Mouse (Mus musculus) embryonic facial prominence, embryonic 14.5 days (tissue): ENCODE data around the gene Trib3. TPM values are rescaled to one million over a fixed set of nuclear protein-coding genes. Genes with fewer than 3 reads are reported as not detected.
A peak's percentile ranks its signal among the peaks of the same experiment; 100 is the strongest.
"Not testable (repeated sequence)": the region's sequence is repeated elsewhere in the genome, so short reads cannot be mapped to it uniquely, and the experiment has no call there.

Source experiments
- ATAC-seq: fragments of 200-750 bp; cut with Nextera tagmentation; 2 replicates; pipeline ENCODE4 v1.8.0; 2017; ENCODE audit warnings: low read depth, moderate number of reproducible peaks, moderate TSS enrichment
- DNase-seq: peaks from one replicate; pipeline ENCODE4 v3.0.0-alpha.2; 2015; ENCODE audit warnings: low spot score
- H3K27ac ChIP-seq: fragments of 300-500 bp; sonication (generic); replicated peaks from 2 replicates; pipeline ENCODE4 v1.5.1; 2014; ENCODE audit warnings: low read depth, mild to moderate bottlenecking, low read length, moderate library complexity
- H3K27me3 ChIP-seq: fragments of 300-500 bp; sonication (generic); replicated peaks from 2 replicates; pipeline ENCODE4 v1.6.1; 2014; ENCODE audit warnings: low read length; ENCODE audit not compliant: control insufficient read depth, insufficient read depth
- H3K36me3 ChIP-seq: fragments of 300-500 bp; sonication (generic); 2 replicates; pipeline ENCODE4 v1.6.1; 2014; ENCODE audit warnings: low read length, mixed read lengths; ENCODE audit not compliant: control insufficient read depth, insufficient read depth
- H3K4me1 ChIP-seq: fragments of 300-500 bp; sonication (generic); 2 replicates; pipeline ENCODE4 v1.6.1; 2014; ENCODE audit warnings: antibody characterized with exemption, low read length; ENCODE audit not compliant: control insufficient read depth, insufficient read depth
- H3K4me2 ChIP-seq: fragments of 300-500 bp; sonication (generic); 2 replicates; pipeline ENCODE4 v1.6.1; 2014; ENCODE audit warnings: low read depth, mild to moderate bottlenecking, low read length, moderate library complexity, mixed read lengths
- H3K4me3 ChIP-seq: fragments of 300-500 bp; sonication (generic); 2 replicates; pipeline ENCODE4 v1.5.1; 2014; ENCODE audit warnings: low read depth, mild to moderate bottlenecking, low read length
- H3K9ac ChIP-seq: fragments of 300-500 bp; sonication (generic); 2 replicates; pipeline ENCODE4 v1.6.1; 2014; ENCODE audit warnings: low read depth, mild to moderate bottlenecking, low read length, moderate library complexity, mixed read lengths
- H3K9me3 ChIP-seq: fragments of 300-500 bp; sonication (generic); 2 replicates; pipeline ENCODE4 v1.6.1; 2016; ENCODE audit warnings: low read length; ENCODE audit not compliant: control insufficient read depth
- WGBS: fragments of 180-500 bp; shearing (Covaris S2); extraction: QIAGEN DNeasy Blood & Tissue Kit; methylation state at CpG from one replicate; pipeline ENCODE4 v1.1.7; 2014; 5-methylcytosine and 5-hydroxymethylcytosine counted together
- polyA plus RNA-seq: library from polyadenylated mRNA; unstranded; fragments of >200 nt; fragmentation: Nextera tagmentation; extraction: Ambion mirVana; gene quantifications from 2 replicates; pipeline ENCODE4 v1.2.1, GENCODE M21; 2014

Gene Trib3
- polyA plus RNA-seq, 1 experiment from 2014 or later = 3.0 TPM

DNA sequence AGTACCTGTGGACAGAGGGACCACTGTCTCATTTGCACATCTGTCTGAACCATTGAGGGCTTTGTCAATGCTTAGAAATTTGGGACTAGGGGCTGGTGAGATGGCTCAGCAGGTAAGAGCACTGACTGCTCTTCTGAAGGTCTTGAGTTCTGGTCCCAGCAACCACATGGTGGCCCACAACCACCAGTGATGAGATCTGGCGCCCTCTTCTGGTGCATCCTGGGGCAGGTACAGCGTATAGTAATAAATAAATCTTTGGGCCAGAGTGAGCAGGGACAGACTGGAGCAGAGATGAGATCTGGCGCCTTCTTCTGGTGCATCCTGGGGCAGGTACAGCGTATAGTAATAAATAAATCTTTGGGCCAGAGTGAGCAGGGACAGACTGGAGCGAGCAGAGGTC, 15.1 kb upstream of the Trib3 start:
- DNase-seq, H3K4me3 ChIP-seq, H3K4me1 ChIP-seq, H3K36me3 ChIP-seq, ATAC-seq, H3K9me3 ChIP-seq, H3K4me2 ChIP-seq, H3K27ac ChIP-seq, H3K27me3 ChIP-seq, H3K9ac ChIP-seq: not testable (repeated sequence)
- WGBS = 70% methylated on average over 5 of the region's 5 CpGs

DNA sequence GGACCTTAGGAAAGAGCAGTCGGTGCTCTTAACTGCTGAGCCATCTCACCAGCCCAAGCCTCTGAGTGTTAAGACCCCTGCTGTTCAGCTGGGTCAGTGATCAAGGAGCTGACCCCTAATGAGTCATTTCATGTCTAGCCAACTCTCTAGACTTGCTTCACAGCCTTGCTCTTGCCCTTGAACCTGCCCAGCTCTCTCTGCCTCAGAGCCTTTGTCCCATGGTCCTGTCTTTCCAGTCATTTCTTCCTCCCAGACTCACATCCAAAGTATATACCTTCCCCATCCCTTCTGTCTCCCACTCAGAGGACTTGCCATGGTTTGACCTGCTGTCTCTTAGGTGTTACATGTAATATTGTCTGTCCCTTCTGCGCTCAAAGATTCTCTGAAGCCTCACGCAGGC, 13.4 kb upstream of the Trib3 start:
- no peak for ATAC-seq
- no peaks in the 10 kb centered on the region for H3K9me3 ChIP-seq
- no peak overlapping the region for H3K4me2 ChIP-seq
- DNase-seq = no peak
- WGBS = 86% methylated on average over 3 of the region's 3 CpGs
- no peaks in the 10 kb centered on the region for H3K27me3 ChIP-seq
- no peak overlapping the region for H3K27ac ChIP-seq
- no peaks in the 10 kb centered on the region for H3K36me3 ChIP-seq
- H3K4me1 ChIP-seq = no peaks in the 10 kb centered on the region
- no peak overlapping the region for H3K4me3 ChIP-seq
- no peak overlapping the region for H3K9ac ChIP-seq

DNA sequence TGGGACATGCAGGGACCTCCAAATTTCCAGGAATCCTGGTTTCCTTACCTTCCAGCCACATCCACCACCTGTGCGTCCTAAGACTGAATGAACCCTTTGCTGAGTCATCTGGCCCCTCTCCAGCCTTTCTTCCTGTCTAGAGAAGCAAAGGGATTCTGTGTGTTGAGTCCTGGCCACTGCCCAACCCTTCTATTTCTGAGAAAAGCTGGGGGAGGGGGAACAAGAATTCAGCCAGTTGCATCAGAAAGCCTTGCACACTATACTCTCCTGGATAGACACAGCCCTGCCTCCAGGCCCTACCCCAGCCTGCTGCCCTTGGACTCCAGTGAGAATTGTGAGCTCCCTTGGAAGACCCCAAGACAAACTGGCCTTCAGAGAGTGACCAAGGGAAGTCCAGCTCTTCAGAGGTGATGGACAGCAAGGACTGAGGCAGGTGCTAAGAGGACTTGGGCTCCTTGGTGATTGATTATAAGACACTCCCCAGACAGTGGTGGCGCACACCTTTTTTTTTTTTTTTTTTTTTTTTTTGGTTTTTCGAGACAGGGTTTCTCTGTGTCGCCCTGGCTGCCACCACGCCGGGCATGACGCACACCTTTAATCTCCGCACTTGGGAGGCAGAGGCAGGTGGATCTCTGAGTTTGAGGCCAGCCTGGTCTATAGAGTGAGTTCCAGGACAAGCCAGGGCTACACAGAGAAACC, 6.2 kb upstream of the Trib3 start:
- DNase-seq = peak; percentile 86
- H3K36me3 ChIP-seq = no peaks in the 10 kb centered on the region

DNA sequence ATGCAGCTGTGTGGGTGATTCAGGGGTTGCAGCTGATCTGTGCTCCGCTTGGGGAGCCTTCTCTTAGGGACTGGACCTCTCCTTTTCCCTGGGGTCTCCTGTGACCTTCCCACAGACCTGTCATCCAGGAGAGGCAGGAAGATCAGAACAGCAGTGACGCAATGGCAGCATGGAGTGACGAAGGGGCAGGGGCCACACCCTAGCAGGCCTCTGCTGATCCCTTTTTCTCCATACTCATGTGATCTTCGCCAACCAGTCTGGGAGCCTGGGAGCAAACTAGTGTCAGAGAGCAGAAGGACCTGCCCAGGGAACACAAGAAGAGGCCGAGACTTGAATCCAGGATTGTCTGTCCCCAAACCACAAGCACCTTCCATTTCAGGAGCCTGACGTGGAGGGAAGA, 5.4 kb upstream of the Trib3 start:
- Histone ChIP-seq H3K27me3 (no peaks in the 10 kb centered on the region), H3K27ac (no peak overlapping the region), H3K4me1 (no peaks in the 10 kb centered on the region), H3K9me3 (no peaks in the 10 kb centered on the region), H3K9ac (no peak overlapping the region), H3K4me3 (no peak overlapping the region), H3K36me3 (no peaks in the 10 kb centered on the region), H3K4me2 (no peak overlapping the region)
- 78% methylated on average over 6 of the region's 6 CpGs for WGBS
- no peak for DNase-seq
- no peak for ATAC-seq

More for the DNA sequence above, 6.2 kb upstream of the Trib3 start:
- peak; percentile 70; the same call in 1 of the 2 replicates for ATAC-seq
- Histone ChIP-seq H3K4me1 (no peaks in the 10 kb centered on the region), H3K9ac (no peak overlapping the region), H3K27ac (no peak overlapping the region), H3K27me3 (no peaks in the 10 kb centered on the region), H3K4me3 (no peak overlapping the region), H3K4me2 (no peak overlapping the region), H3K9me3 (no peaks in the 10 kb centered on the region)
- 83% methylated on average over 8 of the region's 8 CpGs for WGBS

DNA sequence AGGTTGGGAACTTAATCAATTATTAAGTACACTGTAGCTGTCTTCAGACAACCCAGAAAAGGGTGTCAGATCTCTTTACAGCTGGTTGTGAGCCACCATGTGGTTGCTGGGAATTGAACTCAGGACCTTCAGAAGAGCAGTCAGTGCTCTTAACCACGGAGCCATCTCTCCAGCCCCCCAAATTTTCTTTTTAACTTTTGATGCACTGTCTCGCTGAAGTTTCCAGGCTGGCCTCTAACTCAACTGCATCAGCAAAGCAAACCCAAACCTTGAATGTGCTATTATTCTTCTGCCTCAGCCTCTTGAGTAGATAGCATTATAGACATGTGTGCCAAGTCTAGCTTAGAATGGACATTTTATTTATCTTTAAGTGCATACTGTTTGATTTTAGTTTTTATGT, 3.9 kb upstream of the Trib3 start:
- 81% methylated on average over 2 of the region's 2 CpGs for WGBS
- H3K4me1 ChIP-seq = no peaks in the 10 kb centered on the region
- no peak overlapping the region for H3K27ac ChIP-seq
- no peak overlapping the region for H3K4me3 ChIP-seq
- H3K9me3 ChIP-seq = no peaks in the 10 kb centered on the region
- no peak overlapping the region for H3K4me2 ChIP-seq
- H3K36me3 ChIP-seq = no peaks in the 10 kb centered on the region
- no peak overlapping the region for H3K9ac ChIP-seq
- ATAC-seq = no peak
- H3K27me3 ChIP-seq = no peaks in the 10 kb centered on the region
- no peak for DNase-seq

DNA sequence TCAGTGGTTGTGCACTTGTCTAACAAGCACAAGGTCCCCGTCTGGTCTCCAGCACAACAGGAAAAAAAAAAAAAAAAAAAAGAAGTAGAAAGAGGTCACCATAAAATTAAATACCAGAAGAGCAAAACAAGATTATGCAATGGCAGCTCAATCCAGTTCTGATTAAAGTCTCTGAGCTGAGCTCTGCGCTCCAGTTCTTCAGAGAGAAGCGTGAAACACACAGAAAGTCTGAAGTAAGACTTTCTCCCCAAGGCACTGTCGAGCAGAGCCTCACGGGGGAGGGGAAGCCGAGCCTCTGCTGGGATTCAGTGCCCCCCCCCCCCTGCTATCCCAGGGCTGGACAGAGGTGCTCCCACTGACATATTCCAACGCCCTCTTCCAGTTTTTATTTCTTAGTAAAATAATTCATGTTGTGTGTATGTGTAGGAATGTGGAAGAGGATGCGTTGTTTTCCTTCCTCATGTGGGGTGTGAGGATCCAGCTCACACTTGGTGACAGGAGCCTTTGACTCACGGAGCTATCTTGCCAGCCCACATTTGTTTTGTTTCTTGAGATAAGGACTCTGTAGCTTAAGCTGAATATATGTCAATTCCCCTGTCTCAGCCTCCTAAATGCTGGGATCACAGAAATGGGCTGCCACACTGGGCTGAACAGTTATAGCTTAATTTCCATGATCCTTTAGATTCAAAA, 3.1 kb upstream of the Trib3 start:
- H3K9me3 ChIP-seq = no peaks in the 10 kb centered on the region
- 37% methylated on average over 9 of the region's 9 CpGs for WGBS

DNA sequence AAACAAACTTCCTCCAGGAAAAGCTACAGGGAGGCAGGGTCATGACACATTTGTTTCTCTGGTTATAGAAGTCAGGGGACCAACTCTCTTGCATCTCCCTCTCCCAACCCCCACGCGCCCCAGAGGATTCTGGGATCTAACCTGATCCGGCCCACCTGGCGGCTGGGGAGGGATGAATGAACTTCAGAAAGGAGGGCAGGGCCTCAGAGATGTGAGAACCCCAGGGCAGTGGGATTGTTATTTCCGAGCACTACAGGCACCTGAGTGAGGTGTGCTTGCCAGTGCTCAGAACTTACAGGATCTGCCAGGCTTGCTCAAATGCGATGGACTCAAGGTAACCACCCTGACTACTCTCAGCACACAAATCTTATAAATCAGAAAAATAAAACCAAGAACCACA, 1.6 kb upstream of the Trib3 start:
- Histone ChIP-seq H3K27ac (no peak overlapping the region), H3K27me3 (no peaks in the 10 kb centered on the region), H3K9ac (no peak overlapping the region), H3K4me2 (no peak overlapping the region), H3K4me1 (no peaks in the 10 kb centered on the region), H3K9me3 (no peaks in the 10 kb centered on the region), H3K36me3 (no peaks in the 10 kb centered on the region), H3K4me3 (no peak overlapping the region)
- DNase-seq (no peak), ATAC-seq (no peak)
- WGBS = 64% methylated on average over 6 of the region's 6 CpGs

More for the DNA sequence above, 3.1 kb upstream of the Trib3 start:
- Histone ChIP-seq H3K4me1 (no peaks in the 10 kb centered on the region), H3K4me3 (no peak overlapping the region), H3K27ac (no peak overlapping the region), H3K4me2 (no peak overlapping the region), H3K9ac (no peak overlapping the region), H3K36me3 (no peaks in the 10 kb centered on the region), H3K27me3 (no peaks in the 10 kb centered on the region)
- ATAC-seq = no peak
- no peak for DNase-seq

DNA sequence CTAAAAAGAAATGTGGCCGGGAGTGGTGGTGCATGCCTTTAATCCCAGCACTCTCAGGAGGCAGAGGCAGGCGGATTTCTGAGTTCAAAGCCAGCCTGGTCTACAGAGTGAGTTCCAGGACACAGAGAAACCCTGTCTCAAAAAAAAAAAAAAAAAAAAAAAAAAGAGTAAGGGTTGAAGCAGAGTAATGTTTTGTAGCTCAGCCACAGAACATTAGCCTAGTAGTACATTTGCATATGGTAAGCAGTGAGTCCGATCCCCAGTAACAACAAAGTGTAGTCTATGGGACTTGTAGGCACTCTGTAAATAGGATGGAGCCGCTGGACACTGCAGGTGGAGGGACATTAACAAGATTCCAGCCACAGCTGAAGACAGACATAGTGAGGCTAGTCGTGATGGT, 1.1 kb upstream of the Trib3 start:
- ATAC-seq (no peak), DNase-seq (no peak)
- Histone ChIP-seq H3K9ac (no peak overlapping the region), H3K27me3 (no peaks in the 10 kb centered on the region), H3K4me3 (no peak overlapping the region), H3K4me1 (no peaks in the 10 kb centered on the region), H3K27ac (no peak overlapping the region), H3K9me3 (no peaks in the 10 kb centered on the region), H3K36me3 (no peaks in the 10 kb centered on the region), H3K4me2 (no peak overlapping the region)
- 64% methylated on average over 5 of the region's 5 CpGs for WGBS

DNA sequence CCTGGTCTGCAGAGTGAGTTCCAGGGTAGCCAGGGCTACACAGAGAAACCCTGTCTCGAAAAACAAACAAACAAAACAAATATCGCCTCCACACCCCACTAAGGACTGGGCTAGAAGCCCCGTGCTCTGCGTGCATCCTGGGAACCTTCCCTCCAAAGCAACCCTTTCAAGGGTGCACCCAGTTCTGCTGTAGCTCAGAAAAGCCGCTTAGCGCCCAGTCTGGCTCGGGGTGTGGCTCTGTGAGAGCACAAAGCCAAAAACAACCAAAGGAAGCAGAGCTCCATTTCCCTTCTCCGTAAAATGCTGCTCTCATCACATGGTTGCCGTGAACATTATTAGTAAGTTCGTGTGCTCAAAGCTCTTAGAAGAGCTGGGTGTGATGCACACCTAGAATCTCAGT, 529 bp upstream of the Trib3 start:
- DNase-seq = no peak
- Histone ChIP-seq H3K27ac (no peak overlapping the region), H3K4me3 (peak overlapping the region; percentile 43), H3K4me1 (no peaks in the 10 kb centered on the region), H3K4me2 (peak overlapping the region; percentile 69), H3K27me3 (no peaks in the 10 kb centered on the region), H3K9ac (peak overlapping the region; percentile 49; the same call in 1 of the 2 replicates), H3K36me3 (no peaks in the 10 kb centered on the region), H3K9me3 (no peaks in the 10 kb centered on the region)
- peak; percentile 20; the same call in 1 of the 2 replicates for ATAC-seq
- WGBS = 10% methylated on average over 10 of the region's 10 CpGs
